Mouse (Mus musculus) cerebellum, adult 11-12 months (tissue): ENCODE measurements around the gene Calhm1.
A peak's percentile ranks its signal among the peaks of the same experiment; 100 is the strongest.
"Not testable (repeated sequence)": the region's sequence is repeated elsewhere in the genome, so short reads cannot be mapped to it uniquely, and the experiment has no call there.

Experiments used
- DNase-seq: peaks from one replicate; pipeline ENCODE4 v3.0.0; 2022

Gene Calhm1

GRCm38 (mm10) chr19:47151332-47152061, 7.4 kb upstream of the Calhm1 start:
- DNase-seq, result peak; percentile 45

GRCm38 (mm10) chr19:47149854-47150253, 5.8 kb upstream of the Calhm1 start:
- no peak for DNase-seq

GRCm38 (mm10) chr19:47148267-47148847, 4.3 kb upstream of the Calhm1 start:
- DNase-seq, result no peak

- DNase-seq, result no peak
These were observed 1.6 kb downstream of the Calhm1 start for GRCm38 (mm10) chr19:47142438-47142837.

GRCm38 (mm10) chr19:47139611-47140010, 4.4 kb downstream of the Calhm1 start:
- DNase-seq, result not testable (repeated sequence)

GRCm38 (mm10) chr19:47137771-47138421, 6.2 kb downstream of the Calhm1 start, which contains the start of gene Calhm2:
TSS of gene Calhm2 (minus strand) at chr19:47138294.
- no peak for DNase-seq

GRCm38 (mm10) chr19:47137051-47137581, 6.9 kb downstream of the Calhm1 start:
- DNase-seq, result peak; percentile 34

- DNase-seq, result no peak
These were observed 7.9 kb downstream of the Calhm1 start for GRCm38 (mm10) chr19:47136170-47136569.

GRCm38 (mm10) chr19:47135568-47135967, 8.5 kb downstream of the Calhm1 start:
- DNase-seq, result no peak

- DNase-seq, result no peak
These were observed 10.9 kb downstream of the Calhm1 start for GRCm38 (mm10) chr19:47133161-47133560.

- DNase-seq, result no peak
These were observed 13.4 kb downstream of the Calhm1 start for GRCm38 (mm10) chr19:47130551-47131125.

- no peak for DNase-seq
These were observed 15.2 kb downstream of the Calhm1 start for GRCm38 (mm10) chr19:47128835-47129234.

- DNase-seq, result no peak
These were observed 15.9 kb downstream of the Calhm1 start for GRCm38 (mm10) chr19:47128164-47128563.

GRCm38 (mm10) chr19:47122802-47123201, 21.3 kb downstream of the Calhm1 start:
- no peak for DNase-seq

- no peak for DNase-seq
These were observed 23.0 kb downstream of the Calhm1 start for GRCm38 (mm10) chr19:47121054-47121453.

GRCm38 (mm10) chr19:47118634-47119033, 25.4 kb downstream of the Calhm1 start:
- no peak for DNase-seq

- DNase-seq, result no peak
These were observed 39.3 kb downstream of the Calhm1 start for GRCm38 (mm10) chr19:47104641-47105271.

GRCm38 (mm10) chr19:47101080-47101479, 43.0 kb downstream of the Calhm1 start:
- no peak for DNase-seq
